Mouse (Mus musculus) cerebellum, adult 11 months (tissue): ENCODE data around the gene Olfr541.
"Not testable (repeated sequence)": the region's sequence is repeated elsewhere in the genome, so short reads cannot be mapped to it uniquely, and the experiment has no call there.

Experiments
- DNase-seq: peaks from one replicate; pipeline ENCODE4 v3.0.0; 2022

Gene Olfr541

GRCm38 (mm10) chr7:140696967-140697366, at the start of gene Olfr541:
Gene Olfr541 (plus strand): TSS chr7:140697267.
- no peak for DNase-seq

- no peak for DNase-seq
These were observed 37.4 kb upstream of the Olfr541 start, which contains the start of gene Olfr539 for GRCm38 (mm10) chr7:140659630-140660029. Gene Olfr539 (plus strand): TSS chr7:140659930.

GRCm38 (mm10) chr7:140670693-140671092, 26.4 kb upstream of the Olfr541 start:
- DNase-seq, result not testable (repeated sequence)

DNA sequence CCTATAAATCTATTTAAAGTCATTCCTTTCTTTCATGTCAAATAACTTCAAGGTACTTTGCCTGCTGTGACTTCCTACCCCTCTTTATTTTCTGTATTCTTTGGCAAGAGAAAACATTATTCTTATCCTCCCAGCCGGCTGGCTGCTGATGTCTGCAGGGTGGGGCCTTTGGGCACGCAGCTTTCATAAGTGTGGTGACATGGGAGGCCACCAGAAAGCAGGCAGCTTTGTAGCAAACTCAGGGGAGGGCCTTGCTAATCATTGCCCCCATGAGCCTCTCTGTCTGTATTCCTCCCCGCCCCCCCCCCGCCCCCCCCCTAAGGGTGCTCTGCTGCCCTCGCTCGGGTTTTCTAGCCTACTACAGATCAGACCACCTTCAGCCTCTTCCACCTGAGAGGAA, 21.2 kb upstream of the Olfr541 start:
- DNase-seq, result no peak

GRCm38 (mm10) chr7:140679591-140679990, 17.5 kb upstream of the Olfr541 start:
- not testable (repeated sequence) for DNase-seq

- no peak for DNase-seq
These were observed 15.4 kb upstream of the Olfr541 start, which contains the start of gene Olfr45 for GRCm38 (mm10) chr7:140681651-140682050. Gene Olfr45 (plus strand): TSS chr7:140681951.

- DNase-seq, result no peak
These were observed 9.3 kb downstream of the Olfr541 start for GRCm38 (mm10) chr7:140706348-140706747.

GRCm38 (mm10) chr7:140707536-140708284, 10.6 kb downstream of the Olfr541 start:
- no peak for DNase-seq

DNA sequence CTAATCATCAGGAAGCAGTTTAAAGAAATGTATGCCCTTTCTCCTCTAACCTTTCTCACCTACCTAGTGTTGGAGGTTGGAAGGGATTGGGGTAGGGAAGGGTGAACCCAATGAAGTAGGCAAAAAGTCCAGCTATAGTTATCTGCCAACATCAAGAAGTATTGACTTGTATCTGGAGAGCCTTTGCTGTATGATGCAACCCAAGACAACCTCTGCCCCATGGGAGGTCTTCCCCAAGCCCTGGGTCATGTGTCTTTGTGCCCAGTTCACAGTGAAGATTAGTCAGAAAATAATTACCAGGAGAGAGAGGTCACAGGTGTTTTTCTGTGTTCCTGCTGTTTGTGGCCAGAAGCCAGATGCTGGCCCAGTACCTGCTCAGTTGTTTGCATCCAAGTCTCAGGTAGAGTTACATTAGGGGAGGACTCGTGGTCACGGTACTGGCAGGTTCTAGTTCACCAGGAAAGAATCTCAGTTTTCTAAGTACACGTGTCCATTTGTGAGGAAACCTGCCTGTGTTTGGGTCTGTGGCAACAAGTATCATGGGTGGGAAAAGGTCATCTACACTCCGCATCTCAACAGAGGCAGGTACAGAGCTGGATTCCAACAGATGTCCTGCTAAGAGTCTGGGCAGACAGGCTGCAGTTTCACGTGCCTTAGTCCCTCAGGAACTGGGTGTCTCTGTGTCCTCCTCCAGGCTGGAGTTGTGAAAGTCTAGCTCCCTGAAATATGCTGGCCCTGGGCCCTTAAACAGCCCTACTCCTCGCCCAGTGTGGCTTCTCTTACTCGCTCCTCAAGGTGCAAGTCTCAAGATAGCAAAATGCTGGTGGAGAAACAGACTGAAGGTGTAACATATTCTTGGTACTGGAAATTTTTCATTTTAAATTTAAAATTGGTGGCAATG, 20.3 kb downstream of the Olfr541 start:
- DNase-seq, result no peak

- no peak for DNase-seq
These were observed 24.0 kb downstream of the Olfr541 start for GRCm38 (mm10) chr7:140721095-140721494.

DNA sequence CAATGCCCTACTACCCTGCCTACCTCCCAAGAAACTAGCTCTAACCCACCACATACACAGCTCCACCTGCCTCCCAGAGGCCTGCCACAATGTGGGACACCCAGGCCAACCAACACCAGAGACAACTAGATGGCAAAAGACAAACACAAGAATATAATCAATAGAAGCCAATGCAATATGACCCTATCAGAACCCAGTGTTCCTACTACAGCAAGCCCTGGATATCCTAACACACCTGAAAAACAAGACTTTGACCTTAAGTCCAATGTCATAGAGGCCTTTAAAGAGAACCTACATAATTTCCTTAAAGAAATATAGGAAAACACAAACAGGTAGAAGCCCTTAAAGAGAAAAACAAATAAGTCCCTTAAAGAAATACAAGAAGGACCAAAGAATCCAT, 28.5 kb downstream of the Olfr541 start:
- no peak for DNase-seq

DNA sequence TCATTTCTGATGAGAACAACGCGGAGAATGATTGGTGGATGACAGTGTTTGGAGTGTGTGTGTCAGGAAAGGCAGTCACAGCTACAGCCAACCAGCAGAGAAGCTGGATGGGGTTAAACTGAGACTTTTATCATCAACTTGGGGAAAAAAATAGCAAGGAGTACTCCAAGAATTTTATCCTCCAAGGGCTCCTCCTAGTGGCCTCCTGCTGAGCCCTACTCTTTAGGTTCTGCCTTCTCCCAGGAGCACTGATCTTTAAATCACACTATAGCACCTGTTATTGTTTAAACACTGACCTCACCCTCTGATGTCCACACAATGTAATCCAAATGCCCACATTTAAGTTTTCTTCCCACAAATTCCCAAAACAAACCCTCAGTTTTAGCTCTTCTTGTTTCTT, 36.1 kb downstream of the Olfr541 start:
- no peak for DNase-seq

DNA sequence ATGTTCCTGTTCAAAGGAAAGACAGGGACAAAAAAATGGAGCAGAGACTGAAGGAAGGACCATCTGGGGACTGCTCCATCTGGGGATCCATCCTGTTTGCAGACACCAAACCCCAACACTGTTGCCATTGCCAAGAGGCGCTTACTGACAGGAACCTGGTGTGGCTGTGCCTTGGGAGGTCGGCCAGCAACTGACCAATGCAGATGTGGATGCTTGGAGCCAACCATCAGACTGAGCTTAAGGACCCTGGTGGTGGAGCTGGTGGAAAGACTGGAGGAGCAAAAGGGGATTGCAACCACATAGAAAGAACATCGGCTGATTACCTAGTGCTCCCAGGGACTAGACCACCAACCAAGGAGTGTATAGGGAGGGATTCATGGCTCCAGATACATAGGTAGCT, 50.3 kb downstream of the Olfr541 start:
- no peak for DNase-seq

DNA sequence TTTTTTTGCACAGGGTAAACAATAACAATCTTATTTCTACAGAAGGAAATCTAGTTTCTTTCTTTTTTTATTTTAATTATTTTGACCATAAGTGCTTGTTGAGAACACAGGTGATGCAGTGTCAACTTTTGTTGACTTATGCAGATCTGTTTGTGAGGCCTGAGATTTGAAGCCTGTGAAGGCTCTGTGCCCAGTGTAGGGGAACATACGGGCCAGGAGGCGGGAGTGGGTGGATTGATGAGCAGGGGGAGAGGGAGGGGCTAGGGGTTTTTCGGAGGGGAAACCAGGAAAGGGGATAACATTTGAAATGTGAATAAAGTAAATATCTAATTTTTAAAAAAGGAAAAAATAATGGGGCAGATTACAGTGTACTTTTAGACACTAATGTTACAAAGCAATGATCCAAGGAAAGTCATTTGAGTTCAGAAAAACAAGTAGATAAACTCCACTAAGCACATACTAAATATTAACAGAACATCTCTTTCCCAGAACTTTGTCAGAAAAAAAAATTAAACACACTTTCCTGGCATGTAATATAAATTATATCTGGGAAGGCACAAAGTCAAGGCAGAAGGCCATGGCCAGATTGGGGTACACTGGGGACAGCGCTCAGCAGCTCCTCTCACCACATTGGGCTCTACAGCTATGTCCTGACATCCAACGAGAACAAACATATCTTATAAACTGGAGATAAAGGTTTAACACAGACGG, 51.2 kb downstream of the Olfr541 start:
- DNase-seq, result no peak

- no peak for DNase-seq
These were observed 51.7 kb downstream of the Olfr541 start for GRCm38 (mm10) chr7:140748827-140749160.

DNA sequence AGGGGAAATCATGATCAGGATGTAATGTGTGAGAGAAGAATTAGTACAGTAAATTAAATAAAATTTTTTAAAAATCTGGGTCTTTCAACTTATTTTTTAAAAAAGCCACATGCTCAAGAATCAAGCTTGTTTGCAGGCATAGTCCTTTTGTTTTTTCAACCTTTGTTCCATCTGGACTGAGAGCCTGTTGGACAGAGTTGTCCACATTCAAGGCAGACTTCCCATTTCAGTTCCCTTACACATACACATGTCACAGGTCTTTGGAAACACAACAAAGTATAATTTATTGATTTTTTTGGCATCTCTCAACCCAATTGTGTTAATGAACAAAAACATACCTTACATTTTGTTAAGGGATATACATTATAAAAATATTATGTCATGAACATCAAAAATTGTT, 57.5 kb downstream of the Olfr541 start:
- DNase-seq, result no peak
